Mouse (Mus musculus) urinary bladder, postnatal 10 days (tissue): Measurements from ENCODE around the gene Mrpl12.
"Not testable (repeated sequence)": the region's sequence is repeated elsewhere in the genome, so short reads cannot be mapped to it uniquely, and the experiment has no call there.

Source experiments
- DNase-seq: peaks from one replicate; pipeline ENCODE4 v3.0.0; 2022; ENCODE audit warnings: low spot score

Gene Mrpl12

DNA sequence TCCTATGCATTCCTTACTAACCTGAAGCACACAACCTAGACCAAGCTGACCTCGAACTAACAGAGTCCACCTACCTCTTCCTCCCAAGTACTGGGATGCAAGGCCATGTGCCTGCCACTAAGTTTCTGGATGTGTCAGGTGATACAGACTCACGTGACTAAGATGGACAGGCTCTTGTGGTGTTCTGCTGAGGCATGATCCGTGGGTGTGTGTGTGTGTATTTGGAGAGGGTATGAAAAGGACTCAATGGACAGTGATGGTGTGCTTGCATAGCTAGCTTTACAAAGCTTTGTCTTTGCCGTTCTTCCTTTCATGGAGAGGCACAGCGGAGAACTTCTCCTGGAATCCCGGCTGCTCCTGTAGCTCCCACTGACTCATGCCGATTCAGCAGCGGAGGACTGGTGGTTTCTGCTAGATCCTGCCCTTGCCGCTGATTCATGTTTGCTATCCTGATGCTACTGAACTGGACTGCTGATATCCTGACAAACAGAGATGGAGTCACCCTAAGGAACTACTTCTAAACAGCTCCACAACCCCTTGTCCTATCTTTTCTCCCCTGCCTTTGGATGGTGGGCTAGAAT lies 24.0 kb downstream of the Mrpl12 start:
- DNase-seq: no peak

DNA sequence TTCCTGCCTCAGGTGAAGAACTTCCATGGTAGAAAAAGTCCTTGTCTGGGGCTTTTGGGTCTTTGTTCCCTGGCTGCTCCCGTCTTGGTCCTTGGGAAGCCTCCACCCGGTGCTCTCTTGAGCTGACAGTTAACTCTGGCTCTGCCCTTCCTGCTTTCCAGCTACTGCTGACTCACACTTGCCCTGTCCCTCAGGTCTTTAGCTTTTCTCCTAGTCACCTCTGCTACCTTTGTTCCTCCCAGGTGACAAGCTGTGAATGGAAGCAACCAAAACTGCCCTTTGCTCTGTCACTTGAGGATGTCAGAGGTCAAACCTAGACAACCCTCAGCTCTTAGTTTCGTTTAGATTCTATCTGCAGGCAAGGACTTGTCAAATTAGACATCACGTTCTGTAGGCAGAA lies 25.5 kb downstream of the Mrpl12 start:
- DNase-seq: no peak

DNA sequence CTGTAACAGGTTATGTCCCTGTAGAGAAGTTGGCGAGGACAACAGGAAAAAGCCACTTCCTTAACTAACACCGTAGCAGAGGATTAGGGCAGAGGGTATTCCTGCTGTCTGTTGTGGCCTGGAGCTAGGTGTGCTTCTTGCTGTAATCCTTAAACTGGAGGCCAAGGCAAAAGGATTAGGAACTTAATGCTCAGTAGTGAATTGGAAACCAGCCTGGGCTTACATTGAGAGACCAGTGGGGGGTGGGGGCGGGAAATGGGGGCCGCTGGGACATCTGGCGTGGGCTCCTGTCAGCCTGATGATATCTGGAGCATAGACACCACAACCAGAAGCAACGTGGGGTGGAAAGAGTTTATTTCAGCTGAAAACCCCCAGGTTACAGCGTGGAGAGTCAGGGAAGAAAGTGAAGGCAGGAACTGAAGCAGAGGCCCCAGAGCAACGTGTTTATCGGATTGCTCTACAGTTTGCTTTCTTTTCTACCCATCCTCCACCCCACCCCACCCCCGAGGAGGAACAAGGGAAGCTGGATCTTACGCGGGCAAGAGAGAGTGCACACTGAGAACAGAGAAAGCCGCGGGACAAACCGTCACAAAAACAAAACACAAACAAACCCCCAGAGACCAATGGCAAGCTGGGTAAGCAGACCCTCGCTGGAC lies 26.1 kb downstream of the Mrpl12 start:
- no peak for DNase-seq

DNA sequence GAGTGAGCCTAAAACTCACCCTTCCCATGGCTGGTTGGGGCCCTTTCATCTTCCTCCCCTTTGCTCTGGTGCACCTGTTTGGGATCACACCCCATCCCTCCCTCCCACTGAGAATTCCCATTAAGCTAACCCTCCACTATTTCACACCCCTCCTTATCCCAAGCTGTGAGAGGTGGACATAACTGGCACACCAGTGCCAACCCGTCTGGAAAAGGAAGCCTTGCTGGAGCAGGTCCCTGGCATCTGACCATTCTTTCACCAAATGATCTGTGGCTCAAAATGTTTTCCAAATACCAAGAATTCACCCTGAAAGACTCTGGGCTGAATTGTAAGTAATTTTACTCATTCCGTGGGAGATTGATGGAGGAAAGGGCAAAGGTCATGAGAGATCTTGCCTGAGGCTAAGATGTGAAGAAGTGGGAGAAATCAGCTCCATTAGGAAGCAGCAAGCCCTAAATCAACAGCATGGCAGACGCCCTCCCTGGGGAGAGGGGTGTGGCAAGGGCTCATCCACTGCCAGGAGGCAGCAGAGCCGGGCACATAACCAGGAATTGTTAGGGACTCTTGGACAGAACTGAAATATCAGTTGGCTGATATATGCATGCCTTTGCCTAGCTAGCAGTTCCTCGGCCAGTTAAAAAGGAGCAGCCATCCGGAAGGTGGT lies 28.5 kb downstream of the Mrpl12 start:
- DNase-seq: no peak

DNA sequence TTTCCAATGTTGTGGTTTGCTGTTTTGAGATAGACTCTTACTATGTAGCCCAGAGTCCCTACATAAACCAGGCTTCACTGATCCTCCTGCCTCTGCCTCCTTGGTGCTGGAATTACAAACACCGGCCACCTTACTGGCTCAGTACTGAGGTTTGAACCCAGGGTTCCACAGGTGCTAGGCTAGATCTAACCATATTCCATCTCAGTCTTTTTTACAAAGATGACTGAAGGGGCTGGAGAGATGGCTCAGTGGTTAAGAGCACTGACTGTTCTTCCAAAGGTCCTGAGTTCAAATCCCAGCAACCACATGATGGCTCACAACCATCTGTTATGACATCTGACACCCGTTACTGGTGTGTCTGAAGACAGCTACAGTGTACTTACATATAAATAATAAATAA lies 29.8 kb downstream of the Mrpl12 start:
- not testable (repeated sequence) for DNase-seq

DNA sequence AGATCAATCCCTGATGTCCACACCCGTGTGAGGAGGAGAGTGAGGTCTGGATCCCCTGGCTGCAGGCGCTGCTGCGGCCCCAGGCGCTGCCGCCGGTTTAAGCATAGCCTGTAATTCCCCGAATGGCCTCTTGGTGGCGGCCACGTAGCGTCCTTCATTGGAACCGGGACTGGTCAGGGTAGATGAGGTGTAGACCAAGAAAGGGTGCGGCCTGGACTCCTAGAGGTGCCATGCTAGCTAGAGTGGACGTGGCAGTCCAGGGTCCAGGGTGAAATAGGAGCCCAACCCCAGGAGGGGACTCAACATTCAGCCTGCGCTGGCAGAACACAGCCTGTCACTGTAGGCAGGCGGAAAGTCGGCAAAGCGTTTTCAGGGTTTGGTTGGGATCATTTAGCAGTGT lies 31.2 kb downstream of the Mrpl12 start:
- peak; percentile 80 for DNase-seq

DNA sequence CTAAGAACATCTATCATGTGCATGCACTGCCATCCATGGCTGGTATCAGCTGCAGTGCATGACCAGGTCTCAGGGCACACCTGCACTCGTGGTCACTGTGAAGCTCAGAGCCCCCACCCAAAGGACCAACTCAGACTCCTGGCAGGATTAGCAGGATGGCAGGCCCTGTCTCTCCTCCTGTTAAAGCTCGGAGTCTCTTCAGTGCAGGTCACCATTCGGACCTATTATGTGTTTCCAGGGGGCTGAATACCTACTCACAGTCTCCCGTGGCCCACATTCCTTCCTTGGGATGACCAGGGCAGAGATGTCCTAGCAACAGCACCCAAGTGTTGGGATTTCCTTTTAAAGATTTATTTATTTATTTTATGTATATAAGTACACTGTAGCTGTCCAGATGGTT lies 32.7 kb downstream of the Mrpl12 start:
- DNase-seq: no peak

DNA sequence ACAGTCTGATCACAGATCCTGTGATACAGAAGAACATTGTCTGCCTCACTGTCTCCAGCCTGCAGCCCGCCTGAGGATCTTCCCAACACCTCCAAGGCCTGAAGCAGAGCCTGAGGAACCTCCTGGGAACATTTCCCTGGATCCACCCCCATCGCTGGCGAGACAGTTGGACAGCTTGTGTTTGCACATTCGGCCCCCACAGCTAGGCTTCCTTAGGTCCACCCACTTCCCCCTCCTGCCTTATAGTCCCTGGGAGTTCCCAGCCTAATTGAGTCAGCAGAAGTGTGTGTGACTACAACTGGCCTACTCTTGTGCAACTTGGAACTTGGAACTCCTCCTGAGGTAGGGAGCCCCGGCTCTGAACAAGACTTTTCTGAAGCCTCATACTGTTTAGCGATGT lies 33.6 kb downstream of the Mrpl12 start:
- no peak for DNase-seq

DNA sequence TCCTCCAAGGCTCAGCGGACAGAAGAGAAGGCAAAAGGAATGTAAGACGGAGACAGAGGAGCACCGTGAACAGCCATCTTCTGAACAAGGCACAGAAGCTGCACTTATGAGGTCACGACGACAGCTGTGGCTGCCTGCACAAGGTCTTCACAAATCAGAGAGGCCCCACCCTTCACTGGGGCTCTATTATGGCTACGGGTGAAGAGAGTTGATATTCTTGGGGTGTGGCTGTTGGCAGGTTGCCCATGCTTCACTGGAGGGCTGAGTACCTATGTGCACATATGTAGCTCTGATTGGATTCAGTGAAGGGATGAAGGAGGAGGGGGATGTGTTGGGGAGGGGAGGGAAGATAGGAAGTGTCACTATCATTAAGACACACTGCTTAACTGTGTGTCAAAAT lies 34.1 kb downstream of the Mrpl12 start:
- no peak for DNase-seq

DNA sequence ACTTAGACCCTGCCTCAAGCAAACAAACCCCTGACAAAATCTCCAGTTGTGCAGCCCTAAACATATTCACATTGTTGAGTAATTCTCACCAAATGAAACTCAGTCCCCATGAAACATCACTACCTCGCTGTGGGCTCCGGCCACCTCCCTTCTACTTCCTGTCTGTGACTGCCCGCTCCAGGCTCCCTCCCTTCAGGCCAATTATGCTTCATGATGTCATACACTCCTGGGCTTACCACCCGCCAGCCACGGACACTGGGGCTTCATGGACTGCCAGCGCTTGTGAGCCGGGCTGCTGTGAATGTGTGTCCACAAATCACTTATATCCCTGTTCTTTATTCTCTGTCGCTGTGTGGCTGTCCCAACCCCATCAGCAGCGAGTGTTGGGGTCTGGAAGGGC lies 35.3 kb downstream of the Mrpl12 start:
- DNase-seq: no peak

DNA sequence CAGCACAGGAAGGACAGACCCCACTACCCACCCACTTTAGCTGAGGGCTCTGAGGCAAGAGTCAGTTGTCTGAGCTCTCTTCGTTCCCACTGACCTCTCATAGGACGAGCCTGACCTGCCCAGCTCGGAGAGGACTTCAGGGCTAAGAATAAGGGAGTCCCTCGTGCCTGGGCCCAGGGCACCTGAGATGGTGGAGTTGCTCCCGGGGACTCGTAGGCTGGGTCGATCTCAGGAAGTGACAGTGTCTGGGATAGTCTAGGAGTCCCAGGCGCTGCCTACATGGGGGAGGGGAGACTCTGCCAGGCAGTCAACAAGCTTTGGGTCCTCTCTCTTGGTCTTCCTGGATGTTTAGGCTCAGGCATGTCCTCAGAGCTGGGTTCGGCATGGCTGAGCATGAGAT lies 36.1 kb downstream of the Mrpl12 start:
- DNase-seq: no peak

DNA sequence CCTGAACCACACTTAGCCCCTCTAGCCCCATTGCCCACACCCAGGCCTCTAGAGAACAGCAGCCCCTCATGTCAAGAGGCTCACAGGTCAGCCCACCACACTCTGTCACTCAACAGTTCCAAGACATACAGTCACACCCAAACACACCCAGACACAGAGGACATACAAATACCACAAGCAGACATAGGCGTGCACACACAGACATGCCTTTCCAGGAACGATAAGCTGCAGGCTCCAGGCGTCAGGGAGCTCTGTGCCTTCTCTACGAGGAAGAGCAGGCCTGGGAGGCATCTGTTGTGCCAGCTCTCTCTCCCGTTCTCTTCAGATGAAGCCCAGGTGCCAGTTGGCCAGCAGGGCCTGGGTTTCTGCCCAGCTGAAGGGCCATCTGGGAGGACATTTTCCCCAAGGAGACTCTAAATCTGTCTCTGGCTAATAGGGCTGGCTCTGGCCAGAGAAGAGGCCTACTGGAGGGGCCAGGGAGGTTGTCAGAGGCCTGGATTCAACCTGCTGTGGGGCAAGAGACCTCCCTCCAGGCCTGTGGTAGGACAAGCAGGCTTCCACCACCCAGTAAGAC lies 36.6 kb downstream of the Mrpl12 start:
- no peak for DNase-seq

DNA sequence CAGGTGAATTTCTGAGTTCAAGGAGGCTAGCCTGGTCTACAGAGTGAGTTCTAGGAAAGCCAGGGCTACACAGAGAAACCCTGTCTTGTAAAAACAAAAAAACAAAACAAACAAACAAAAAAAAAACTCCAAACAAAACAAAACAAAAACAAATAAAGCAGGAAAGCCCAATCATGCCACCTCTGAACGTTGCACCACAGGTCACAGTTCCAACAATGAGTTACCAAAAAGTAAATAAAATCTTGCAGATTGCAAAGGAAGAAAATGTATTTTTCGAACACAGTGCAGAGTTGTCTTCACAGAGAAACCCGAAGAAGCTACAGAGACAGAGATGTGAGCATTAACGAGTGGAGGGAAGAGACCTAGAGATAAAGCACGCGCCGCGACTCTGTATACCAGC lies 38.2 kb downstream of the Mrpl12 start:
- DNase-seq: no peak

DNA sequence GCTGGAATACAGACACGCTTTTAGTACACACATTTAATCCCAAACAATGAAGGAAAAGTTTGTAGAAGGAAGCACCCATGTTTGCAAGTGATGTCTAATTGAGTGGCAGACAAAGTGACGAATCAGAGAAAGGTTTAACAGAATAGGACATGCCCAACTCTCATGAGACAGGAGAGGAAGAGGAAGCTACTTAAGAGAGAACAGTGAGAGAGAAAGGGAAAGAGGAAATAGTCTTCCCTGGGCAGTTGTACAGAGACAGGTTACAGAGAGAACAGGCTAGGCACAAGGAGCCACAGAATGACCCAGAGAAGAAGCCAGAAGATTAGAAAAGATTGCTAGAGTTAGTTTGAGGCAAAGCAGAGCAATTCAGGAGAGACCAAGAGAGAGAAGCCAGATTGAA lies 41.5 kb downstream of the Mrpl12 start:
- DNase-seq: no peak

DNA sequence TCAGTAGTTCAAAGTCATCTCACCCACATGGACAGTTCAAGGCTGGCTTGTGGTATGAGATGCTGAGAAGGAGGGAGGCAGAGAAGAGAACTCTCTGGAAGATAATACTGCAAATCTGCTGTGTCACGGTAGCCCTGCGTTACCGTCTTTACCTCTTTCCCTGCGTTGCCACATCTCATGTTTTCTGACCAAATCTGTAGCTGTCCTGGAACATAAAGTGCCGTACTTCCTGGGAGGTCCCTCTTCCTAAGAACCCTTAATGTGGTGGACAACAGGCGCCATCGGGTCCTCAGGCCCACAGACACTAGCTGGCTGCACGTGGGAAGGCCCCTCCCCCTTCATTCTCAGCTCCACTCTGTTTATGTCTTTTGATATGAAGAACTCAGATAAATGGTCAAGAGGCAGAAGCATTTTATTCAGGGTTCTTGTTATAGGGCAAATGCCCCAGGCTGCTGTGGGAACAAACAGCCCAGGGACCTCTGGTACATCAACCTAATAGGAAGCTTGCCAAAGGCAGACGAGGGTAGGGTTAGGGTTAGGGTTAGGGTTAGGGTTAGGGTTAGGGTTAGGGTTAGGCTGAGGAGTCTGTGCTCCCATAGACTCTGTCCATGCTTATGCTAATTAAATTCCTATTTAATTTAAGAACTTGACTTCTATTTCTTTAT lies 43.4 kb downstream of the Mrpl12 start:
- DNase-seq: no peak

DNA sequence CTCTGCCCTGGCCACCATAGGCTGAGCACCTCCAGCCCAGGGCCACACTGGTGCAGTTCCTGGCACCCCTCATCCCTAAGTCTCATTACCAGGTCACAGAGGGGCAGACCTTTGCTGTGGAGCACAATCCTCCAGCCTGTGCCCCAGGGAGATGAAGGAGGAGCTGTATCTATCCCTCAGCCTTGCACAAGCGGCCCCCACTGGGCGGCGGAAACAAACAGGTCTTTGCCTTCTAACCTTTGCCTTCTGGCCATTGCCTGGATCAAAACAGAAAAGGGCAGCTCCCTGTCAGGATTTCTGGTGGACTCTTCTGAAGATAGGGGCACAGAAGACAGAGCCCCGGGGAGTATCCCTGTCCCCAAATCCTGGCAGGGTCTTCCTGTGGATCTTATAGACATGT lies 44.5 kb downstream of the Mrpl12 start:
- no peak for DNase-seq

DNA sequence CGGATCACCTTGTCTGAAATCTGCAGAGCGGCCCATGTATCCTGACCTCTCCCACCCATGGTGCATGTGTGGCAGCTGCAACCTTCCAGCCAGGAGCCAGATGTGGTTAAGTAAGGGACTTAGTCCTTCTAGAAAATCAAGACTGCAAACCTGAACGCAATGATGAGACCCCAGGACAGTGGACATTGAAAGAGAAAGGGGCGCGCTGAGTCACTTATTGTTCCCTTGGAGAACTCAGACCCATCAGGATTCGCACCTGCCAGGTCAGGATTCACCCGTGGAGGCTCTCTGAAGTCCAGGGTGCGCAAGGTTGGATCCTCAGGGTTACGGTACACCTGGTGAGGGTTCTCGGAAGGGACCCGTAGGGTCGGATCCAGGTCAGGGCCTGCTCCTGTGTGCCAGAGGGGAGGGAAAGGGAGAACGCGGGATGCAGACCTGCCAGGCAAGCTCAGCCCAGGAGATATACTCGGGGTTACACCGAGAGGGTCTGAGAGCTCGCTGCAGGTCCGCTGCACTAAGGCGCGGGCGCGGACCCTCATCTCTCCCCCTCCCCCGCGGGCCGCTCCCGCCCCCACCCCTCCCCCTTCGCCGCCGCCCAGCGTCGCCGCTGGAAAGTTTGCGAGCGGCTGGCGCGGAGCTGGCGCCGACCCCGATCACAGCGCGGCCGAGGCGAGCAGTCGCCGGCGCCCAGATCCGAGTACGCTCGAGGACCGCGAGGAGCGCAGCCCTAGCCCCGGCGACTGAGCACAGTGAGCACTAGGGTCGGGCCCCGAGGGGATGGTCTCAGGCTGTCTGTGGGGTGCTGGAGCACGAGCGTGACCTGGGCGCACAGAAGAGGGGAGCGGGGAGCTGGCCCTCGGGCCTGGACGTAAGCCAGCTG lies 45.9 kb downstream of the Mrpl12 start, which contains the start of gene Gcgr:
Gene Gcgr (plus strand): TSS at position 615 of the 880 bp plus-strand sequence.
- DNase-seq: no peak

DNA sequence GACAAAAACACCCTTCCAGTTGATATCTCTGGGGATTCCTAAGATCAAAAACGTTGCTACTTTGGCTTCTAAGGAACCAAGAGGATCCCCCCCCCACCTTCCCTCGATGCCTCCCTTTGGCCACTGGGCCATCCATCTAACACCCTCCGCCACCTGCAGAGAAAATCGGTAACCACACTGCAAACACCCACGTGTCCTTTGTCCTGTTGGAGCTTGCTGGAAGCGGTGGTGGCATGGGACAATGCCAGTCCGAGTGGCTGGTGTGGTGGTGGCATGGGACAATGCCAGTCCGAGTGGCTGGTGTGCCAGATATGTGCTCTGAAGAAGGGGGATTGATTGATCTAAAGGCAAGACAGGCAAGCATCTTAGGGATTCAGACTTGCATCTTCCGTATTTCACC lies 47.2 kb downstream of the Mrpl12 start:
- no peak for DNase-seq

DNA sequence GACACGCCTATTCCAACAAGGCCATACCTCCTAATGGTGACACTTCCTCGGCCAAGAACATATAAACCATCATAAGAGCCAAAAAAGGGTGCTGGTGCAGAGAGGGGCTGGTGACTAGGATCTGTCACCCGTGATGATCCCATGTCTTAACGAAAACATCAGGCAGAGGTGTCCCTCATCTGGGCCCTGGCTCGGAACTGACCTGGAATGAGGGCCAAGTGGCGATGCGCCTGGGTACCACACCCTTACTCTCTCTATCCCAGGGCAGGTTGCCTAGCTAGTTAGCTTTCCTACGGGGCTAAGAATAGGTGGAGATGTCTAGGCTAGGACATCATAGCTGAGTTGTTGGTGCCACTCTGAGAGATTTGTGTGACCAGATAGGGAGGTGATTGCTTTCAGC lies 49.7 kb downstream of the Mrpl12 start:
- no peak for DNase-seq

DNA sequence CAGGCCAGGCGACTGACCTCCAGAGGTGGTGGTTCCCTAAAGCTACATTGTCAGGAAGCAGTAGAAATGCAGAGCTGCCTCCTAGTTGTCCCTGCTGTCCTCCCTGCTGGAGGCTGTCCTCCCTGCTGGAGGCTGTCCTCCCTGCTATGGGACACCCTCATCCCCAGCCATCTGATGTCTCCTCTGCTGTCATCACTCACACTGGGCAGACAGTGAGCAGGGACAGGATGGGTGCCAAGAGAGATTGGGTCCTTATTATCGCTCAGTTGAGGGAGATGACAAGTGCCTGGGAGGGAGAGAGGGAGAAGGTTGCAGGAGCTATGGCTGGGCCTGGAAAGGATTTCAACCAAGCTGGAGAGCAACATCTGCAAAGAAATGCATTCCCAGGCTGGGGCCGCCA lies 50.7 kb downstream of the Mrpl12 start:
- DNase-seq: no peak

DNA sequence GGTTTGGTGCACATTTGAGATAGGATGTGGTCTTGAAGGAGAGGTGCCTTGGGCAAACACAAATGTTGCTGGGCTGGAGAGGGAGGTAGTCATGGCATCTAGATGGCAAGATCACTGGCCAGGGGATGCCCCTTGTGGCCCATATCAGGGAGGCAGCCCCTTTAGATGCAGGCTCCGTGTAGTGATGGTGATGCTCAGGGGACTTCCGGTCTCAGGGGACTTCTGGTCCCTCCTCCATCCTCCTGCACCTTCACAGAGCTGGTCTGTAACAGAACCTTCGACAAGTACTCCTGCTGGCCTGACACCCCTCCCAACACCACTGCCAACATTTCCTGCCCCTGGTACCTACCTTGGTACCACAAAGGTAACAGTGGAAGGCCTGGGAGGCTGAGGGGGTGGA lies 51.4 kb downstream of the Mrpl12 start:
- DNase-seq: no peak

DNA sequence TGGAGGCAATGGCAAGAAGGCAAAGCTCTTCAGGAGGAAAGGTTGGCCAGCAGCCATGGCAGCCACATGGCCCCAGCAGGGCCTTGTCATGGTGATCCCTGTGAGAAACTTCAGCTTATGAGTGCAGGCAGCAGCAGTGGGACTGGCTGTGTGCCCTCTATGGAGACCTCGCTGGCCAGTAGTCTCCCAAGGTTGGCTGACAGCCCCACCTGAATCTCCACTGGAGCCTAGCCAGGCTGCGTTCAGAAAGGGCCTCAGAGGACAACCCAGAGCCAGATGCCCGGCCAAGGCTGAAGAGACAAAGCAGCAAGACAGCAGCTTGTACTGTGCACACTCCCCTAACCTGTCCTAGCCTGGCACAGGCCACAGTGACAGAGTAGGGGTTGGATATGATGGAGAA lies 54.1 kb downstream of the Mrpl12 start:
- no peak for DNase-seq
